Mouse (Mus musculus): ENCODE measurements around the gene Slc12a8.

DNA sequence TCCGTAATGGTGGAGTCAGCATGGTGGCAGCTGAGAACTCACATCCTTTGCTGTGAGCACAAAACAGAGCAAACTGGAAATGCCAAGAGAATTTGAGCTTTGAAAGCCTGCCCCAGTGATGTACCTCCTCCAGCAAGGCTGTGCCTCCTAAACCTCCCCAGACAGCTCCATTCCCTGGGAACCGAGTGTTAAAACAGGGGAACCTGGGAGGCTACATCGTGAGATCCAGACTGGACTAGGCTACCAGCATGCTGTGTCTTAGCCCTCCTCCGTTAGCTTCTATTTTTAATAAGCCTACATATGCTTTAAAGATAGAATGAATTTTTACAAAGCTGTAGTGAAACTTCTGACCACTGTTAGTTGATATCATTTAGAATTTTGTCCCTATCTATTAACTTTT, 184.7 kb downstream of the Slc12a8 start:
- TF ChIP-seq EP300 (IDR thresholded peaks at IDR 0.05; ENCODE audit: insufficient read depth, low read depth, low read length) (no peak), CTCF (IDR thresholded peaks at IDR 0.05; ENCODE audit: low read depth, low read length) (no peak), POLR2A (IDR thresholded peaks at IDR 0.05; ENCODE audit: insufficient read depth, low read length) (no peak)

Measured in ES-Bruce4 (cell line).